Mouse (Mus musculus) liver, postnatal 0 days (tissue): ENCODE measurements around the gene Rmdn2.

Experiments used
- CTCF ChIP-seq: sonication (generic); IDR thresholded peaks from 2 replicates; pipeline ENCODE4 v1.5.1; 2016; ENCODE audit warnings: antibody characterized with exemption, low read depth
- EP300 ChIP-seq: IDR thresholded peaks from 2 replicates; pipeline ENCODE4 v1.6.1; 2016; ENCODE audit warnings: antibody characterized with exemption, low read depth, mild to moderate bottlenecking

DNA sequence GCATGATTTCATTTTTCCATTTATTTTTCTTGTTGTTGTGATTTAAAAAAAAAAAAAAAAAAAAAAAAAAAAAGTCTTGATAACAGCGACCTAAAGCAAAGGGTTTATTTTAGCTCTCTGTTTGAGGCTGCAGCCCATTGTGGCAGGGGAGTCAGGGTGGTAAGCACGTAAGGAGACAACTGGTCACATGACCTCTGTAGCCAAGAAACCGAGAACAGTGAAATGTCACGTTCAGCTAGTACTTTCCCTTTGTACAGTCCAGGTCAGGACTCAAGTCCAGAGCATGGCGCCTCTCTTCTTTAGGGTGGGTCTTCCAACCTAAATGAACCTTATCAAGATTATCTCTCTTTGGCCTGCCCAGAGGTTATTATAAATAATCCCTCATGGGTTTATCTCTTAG, 9.3 kb upstream of the Rmdn2 start:
- TF ChIP-seq CTCF, result no peak
- TF ChIP-seq EP300, result no peak
